Mouse (Mus musculus) left cerebral cortex, adult 8-10 months (tissue): Measurements from ENCODE around the gene Msrb3. TPM values are rescaled to one million over a fixed set of nuclear protein-coding genes. Genes with fewer than 3 reads are reported as not detected.

Source experiments
- DNase-seq, 2 experiments: peaks; one replicate each; pipeline ENCODE4 v3.0.0; 2022; ENCODE audit warnings: low spot score in 2 of 2
- total RNA-seq, 4 experiments: library from RNA; stranded (reverse); gene quantifications; 2 replicates each; pipeline ENCODE4 v1.2.4; 2022

Gene Msrb3
- total RNA-seq: 1 to 10 TPM; 5.4 to 6.6 (median 6.2) TPM

DNA sequence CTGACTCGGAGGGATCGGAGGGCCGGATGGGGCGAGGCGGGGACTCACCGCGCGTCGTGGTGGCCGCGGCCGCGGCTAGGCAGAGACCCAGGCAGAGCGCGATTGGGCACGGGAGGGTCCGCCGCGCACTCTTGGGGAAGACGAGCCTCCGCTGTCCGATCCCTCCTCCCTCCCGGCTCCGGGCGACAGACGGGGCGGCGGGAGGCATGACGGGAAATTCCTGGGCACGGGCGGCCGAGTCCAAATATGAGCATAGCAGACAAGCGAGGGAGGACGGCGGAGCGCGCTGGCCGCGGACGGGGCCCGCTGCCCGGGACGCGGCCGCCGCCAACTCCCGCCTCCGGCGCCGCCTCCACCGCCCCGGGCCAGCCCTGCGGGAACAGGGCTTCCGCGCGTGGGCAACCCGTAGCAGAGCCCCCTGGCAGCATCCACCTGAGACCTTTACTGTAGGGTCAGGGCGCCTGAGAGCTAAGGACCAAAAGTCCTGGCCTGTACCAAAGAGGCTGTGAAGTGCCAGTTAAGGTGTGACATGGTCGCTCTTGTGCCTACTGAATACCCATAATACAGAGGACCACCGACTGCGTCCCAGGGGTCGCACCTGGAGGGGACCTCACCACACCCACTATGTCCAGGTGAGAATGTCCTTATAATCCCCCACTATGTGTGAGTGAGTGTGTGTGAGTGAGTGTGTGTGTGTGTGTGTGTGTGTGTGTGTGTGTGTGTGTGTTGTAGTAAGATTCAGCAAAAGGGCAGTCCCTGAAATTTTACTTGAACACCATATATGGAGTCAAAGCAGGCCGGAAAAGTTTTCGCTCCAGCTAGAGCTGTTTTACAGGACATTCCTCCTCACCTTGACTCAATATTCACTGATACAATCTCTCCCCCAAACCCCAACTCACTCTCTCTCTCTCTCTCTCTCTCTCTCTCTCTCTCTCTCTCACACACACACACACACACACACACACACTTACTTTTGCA is at the start of gene Msrb3:
Gene Msrb3, minus strand, starts transcription at position 317 of the 978 bp plus-strand sequence.
- peak; percentile 23 to 62 for DNase-seq

DNA sequence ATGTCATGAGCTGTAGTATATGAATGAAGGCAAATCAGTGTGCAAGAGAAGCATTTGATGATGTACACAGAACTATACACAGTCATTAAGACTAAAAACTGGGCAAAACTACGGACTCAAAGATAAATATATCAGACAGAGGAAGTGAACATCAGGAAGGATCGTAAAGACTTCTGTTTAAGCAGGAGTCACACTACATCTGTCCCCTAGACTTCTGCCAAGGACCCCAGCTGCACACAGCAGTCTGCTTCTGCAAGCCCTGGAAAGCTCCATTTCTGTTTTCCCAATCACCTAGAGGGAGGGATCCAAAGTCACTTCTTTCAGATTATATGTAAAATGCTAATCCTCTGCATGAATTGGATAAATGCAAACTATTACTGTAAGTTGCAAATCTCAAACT is 49.6 kb upstream of the Msrb3 start:
- DNase-seq: no peak

DNA sequence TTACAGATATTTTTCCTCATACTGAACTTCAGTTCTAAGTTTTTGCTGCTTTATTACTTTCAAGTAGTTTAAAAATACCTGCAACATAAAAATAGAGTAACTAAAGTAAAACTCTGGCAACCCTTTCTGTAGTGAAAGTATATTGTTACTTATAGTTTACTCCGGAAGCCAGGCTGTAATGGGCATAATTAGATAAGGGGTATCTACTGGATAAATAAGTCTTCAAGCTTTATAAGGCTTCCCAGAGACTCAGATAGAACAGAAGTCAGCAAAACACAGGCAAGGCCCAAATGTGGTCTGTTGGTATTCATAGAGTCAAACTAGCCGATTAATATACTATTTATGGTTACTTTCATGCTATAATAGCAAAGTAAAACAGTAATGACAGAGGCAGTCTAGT is 48.9 kb upstream of the Msrb3 start:
- no peak for DNase-seq

DNA sequence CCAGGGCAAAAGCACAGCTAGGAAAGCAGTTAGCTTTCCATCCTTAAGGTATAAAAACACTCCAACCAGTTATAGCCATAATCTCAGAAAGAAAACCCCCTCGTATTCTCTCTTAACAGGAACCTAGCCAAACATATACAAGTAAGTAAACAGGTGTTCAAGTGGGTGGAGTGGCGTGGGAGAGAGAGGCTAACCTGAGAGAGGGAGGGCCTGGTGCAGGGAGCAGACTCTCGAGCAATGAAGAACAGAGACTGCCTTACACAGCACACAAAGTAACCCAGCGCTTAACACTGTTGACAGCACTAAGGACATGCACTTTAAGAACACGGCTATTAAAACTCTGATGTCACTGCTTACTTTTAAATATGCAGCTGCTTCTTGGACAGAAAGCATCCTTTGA is 47.9 kb upstream of the Msrb3 start:
- DNase-seq: no peak

DNA sequence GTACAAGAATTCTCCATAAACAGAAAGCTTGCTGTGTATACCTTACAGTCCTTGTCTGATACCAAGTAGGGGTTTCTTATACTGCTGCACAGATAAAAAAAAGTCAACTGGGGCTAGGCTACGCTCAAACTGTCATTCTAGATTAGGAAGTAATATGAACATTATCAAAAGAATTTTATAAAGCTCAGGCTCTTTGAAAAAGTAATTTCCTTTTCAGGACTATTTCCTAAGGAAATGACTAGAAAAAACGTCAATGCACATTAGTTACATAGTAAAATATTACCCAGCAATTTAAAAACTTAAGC is 40.0 kb upstream of the Msrb3 start:
- no peak for DNase-seq

DNA sequence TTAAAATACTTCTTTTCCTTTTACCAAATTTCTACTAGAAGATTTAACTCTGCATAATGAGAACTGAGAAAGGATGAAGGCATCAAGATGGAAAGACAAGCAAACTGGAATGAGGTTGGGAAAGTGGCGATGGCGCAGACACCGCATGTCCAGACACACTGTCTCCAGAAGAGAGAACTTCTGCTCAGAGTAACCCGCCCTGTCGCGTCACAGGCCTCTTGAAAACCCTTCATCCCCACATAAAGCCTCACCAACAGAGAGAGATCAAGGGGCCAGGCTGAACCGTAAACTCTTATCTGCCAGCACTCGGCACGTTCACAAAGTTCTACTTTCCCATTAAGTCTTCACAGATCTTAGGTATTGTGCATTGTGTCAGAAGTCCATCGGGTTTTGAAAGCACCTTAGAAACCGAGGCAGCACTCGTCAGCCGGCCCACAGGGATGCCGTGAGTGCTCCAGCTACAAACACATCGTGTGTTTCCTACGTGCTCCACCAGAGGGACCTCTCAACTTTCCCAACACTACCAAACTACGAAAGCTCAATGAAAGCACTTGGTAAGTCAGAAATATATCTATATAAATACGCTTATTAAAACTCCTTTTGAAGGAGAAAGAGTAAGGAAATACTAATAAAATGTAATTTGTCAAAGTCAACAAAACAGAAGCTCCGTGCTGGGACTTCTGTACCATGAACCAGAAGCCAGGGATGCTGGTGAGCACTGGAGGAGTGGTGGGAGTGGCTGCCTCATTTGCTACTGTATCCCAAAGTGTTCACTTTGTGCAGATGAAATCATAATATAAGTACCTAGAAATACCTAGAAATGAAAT is 39.4 kb upstream of the Msrb3 start:
- DNase-seq: peak in 1 of 2 experiments; percentile 30

DNA sequence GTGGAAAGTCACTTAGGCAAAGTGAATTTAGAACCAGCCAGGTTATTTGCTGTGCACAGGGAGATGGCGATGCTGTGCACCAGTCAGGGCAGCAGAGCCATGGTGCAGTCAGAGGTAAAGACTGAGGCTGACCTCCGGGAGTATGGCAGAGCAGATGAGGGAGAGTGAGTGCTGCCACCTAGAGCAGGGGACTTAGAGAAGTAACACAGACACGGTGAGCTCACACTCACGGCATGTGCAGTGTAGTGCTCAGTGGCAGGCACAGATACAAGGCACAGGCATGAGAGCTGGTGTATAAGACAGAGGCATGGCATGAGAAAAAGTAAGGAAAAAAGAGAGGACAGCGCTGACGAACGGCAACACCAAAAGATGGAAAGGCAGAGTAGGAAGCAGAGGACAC is 30.6 kb upstream of the Msrb3 start:
- no peak for DNase-seq

DNA sequence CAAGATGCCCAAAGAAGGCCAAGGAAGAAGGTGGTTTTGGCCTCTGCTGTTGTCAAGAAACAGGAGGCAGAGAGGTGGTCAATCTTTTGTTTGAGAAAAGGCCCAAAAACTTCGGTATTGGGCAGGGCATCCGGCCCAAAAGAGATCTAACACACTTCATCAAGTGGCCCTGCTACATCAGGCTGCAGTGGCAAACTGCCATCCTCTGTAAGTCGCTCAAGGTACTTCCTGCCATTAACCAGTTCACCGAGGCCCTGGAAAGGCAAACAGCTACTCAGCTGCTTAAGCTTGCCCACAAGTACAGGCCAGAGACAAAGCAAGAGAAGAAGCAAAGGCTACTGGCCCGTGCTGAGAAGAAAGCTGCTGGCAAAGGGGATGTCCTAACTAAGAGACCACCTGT is 29.3 kb upstream of the Msrb3 start:
- no peak for DNase-seq

DNA sequence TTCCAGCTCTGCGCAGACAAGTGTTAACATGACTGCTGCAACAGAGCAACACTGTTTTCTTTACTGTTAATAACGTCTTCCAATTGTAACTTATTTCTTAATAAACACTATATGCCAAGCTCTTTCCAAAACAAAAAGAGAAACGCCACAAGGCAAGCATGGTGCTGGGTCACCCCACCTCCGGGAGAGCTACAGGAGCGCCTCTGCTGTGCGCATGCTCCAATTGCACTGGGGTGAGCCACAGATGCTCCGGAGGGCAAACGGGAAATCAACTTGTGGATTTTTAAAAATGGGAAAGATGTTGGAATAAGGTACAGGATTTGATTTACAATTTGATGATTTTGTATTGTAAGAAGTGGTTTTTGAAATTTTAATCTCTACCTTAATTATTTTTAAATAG is 27.3 kb upstream of the Msrb3 start:
- no peak for DNase-seq

DNA sequence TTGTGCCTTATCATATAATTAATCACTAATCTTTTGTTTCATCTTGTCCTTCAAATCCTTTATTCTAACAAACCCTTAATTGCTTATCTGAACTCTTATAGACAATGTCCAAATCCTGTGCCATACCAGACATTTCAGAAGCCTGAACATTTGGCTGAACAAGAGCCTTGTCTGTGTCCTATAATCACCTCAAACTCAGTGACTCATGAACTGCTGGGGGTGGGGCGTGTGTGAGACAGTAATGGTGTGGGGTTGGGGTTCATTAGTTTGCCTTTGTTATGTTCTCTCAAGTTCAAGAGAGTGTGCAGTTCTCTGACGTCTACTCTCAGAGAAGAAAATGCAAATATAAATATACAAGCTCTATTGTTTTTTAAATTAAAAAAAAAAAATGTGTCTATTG is 22.6 kb upstream of the Msrb3 start:
- DNase-seq: no peak

DNA sequence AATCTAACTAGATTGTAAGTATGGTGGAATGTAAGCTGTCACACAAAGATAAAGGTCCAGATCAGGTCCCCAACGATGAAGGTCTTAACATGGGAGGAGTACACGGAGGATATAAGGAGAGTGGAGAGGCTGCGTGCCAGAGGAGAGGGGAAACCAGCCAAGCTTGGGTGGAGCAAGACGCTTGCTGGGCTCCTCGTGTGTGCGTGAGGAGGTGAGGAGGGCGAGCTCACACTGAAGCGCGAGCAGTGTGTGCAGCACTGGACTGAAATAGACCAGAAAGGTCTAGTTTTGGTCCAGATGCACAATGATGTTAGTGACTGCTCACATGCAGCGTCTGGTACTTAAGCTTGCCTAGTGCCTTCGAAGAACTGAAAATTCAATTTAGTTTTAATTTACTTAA is 21.7 kb upstream of the Msrb3 start:
- DNase-seq: no peak

DNA sequence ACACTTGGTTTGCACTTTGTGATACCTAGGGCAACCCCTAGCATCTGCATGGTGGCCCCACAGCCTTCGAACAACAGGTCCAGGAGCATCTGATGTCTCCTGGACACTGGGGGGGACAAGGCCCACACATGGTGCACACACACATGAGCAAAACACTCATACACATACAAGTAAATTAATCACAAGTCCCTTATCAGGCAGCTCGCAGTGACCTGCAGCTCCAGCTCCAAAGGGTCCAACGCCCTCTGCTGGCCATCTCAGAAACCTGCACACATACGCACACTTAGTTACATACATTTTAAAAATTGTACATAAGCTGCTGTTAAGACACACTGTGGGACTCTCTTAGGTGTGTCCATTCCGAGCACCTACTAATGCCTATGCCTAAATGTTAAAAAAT is 17.3 kb upstream of the Msrb3 start:
- DNase-seq: no peak

DNA sequence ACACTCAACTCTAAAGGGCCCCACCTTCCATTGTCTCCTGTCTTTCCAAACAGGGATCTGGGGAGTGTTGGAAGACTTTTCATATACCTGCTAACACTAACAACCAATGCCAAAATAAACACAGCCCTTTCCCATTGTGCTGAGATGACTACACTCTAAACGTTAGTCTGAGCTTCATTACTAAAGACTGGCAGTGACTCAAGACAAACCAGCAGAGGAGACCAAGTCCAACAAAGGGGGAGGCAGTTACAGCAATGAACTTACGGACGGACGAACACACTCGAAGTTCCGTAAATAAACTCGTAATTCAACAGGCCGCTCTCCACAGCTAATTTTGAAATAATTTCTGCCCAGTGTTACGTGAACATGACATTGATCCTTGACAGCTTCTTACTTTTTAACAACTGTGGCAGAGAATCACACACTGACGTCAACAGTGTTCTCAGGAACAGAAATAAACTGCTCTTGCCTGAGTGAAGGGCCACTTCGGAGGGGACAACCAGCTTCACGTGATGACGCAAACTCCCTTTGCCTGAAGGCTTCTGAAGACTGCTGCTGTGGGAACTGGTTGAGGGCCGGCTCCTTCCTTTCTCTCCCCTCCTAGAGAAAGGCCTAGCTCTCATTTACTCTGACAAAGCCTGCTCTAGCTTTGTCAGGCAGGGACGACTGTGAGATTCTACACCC is 16.2 kb upstream of the Msrb3 start:
- DNase-seq: no peak

DNA sequence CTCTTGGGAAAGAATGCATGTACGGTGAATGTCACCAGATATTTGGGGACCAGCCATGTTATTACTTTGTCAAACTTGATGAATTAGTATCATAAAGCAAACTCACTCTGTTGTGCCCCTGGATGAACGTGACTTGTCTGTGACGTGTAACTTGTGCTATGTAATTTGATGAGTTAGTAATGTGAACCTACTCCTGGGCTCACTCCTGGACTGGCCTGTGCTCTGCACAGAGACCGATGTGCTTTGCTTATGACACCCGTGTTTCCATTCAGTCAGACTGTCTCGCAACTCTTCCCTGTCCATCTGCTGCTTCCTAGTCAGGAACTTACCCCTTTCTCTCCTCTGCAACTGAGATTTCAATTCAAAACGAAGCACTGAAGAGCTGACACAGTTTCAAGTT is 15.4 kb upstream of the Msrb3 start:
- DNase-seq: no peak

DNA sequence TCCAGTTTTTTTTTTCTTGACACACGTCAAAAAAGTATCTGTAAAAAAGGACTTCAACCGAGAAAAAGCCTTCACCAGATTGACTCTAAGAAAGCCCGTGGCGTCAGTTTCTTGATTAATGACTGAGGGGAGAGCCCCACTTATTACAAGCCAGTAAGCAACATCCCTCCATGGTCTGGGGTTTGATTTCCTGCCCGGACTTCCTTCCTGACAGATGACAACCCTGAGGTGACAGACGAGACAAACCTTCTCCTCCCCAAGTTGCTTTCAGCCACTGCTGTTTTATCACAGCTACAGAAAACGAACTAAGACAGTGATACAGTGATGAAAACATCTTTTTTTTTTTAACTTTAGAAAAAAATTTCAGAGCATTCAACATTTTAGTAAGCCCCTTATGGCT is 14.9 kb upstream of the Msrb3 start:
- DNase-seq: no peak

DNA sequence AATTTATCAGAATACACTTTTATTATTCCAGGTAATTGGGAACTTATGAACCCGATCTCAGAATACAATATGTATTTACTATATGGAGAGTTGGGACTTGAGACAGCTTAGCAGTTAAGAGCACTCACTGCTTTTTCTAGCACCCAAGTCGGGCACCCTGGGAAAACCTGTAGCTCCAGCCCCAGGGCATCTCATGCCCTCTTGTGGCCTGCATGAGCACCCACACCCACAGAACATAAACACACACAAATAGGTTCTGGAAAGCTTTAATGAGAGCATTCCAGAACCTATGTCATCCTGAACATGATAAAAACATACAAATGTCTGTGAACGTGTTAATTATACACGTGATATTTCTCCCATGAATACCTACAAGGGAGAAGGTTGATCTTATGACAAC is 13.1 kb upstream of the Msrb3 start:
- no peak for DNase-seq

DNA sequence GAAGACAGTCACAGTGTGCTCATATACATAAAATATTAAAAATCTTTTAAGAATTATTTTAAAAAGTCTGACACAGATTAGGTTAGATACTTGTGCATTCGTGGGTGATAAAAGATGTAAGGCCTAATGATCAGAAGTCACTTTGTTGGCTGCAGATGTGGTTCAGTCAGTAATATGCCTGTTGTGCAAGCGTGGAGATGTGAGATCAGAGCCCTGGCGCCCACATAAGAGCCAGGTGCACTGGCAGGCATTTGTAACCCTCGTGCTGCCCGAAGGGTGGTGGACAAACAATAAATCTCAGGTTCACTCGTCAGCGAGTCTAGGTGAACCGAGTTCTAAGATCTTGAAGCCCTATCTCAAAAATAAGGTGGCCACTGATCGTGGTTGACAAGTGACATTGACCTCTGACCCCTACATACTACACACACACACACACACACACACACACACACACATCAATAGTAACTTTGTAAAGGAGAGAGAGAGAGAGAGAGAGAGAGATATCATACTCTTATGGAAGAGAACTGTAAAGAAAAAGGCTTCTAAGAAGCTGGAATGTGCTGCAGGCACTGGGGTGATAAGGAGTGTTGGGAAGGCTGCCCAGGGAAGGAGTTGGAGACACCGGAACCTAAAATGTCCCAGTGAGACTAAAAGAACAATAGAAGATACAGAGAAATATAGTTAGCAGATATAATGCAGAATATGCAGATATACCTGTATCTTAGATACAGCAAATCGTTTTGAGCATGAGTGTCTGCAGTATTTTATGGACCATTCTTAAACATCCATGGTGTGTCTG is 10.1 kb upstream of the Msrb3 start:
- DNase-seq: no peak

DNA sequence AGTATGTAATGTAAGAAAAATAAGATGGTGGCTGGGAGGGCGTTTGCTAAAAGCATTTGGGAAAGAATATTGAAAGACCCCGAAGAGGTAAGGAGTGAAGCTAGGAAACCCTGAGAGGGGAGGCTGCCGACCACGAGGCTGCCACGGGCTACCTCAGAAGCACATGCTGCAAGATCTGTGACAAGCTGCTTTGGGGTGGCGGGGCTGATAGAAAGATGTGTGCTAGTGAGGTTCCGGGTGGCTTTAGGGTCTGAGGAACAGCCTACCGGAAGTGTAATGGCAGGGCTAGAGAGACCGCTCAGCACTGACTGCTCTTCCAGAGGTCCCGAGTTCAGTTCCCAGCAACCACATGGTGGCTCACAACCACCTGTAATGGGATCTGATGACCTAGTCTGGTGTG is 5.8 kb upstream of the Msrb3 start:
- DNase-seq: no peak

DNA sequence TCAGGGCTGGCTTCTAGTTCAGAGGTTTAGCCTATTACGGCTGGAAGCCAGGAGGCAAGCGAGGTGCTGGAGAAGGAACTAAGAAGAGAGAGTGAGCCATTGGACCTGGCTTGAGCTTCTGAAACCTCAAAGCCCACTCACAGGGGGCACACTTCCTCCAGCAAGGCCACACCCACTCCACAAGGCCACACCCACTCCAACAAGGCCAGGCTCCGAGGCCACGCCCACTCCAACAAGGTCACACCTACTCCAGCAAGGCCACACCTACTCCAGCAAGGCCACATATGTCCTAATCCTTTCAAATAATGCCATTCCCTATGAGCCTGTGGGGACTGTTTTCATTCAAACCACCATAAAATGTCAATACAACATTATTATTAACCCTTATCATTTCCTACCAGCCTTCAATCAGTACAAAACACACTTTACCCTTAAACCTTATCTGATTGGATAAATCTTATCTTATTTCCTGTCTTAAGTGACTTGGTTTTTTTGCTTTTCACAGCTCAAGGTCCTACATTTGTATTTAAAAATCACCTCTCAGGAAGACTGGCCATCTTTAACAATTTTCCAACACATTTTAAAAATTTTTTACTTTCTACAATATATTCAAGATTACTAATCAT is 5.1 kb upstream of the Msrb3 start:
- no peak for DNase-seq

DNA sequence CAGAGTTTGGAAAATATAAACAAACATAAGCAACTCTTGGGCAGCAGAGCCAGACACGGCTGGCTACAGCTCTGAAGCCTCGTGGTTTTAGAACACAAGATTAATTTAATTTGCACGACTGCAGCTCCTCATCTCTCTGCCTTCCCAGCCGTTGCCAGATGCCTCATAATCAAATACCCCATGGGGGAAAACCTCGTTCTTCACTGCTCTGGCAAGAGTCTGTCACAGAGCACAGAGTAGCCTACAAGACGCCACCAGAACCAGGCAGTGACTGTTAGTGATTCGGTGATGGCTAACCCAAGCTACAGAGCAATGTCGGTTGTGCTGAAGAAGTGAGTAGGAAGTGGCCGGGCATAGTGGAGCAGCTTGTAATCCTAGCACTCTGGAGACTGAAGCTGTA is 2.8 kb upstream of the Msrb3 start:
- no peak for DNase-seq

DNA sequence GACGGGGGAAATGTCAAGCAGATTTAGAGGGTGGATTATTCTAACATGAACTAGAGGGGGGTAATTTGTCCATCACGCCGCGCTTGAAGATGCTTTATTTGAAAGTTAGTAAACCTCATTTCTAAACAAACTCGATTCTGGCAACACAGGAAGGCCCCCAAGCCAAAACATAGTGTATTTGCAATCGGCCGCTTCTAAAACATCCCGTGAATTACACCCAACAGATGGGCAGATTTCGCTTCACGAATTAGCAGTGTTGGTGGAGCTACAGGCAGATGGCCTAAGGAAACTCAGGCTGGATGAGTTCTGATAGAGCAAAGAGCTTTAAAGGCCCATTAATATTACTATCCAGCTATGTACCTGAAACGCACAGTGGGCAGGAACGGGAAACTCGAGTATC is 1.2 kb upstream of the Msrb3 start:
- DNase-seq: no peak
